Mouse (Mus musculus) small intestine, adult 2 months (tissue): ENCODE measurements around the gene Gmfb. TPM values are rescaled to one million over a fixed set of nuclear protein-coding genes. Genes with fewer than 3 reads are reported as not detected.

Source experiments
- H3K27ac ChIP-seq: fragments of 200-500 bp; 2 replicates; pipeline ENCODE4 v1.5.1; 2012; ENCODE audit warnings: low read depth, low read length, control low read depth, inconsistent platforms; ENCODE audit not compliant: insufficient read depth
- H3K27me3 ChIP-seq: fragments of 200-500 bp; 2 replicates; pipeline ENCODE4 v1.6.1; 2012; ENCODE audit warnings: mild to moderate bottlenecking, moderate library complexity, low read length, inconsistent platforms; ENCODE audit not compliant: control insufficient read depth, insufficient read depth
- H3K36me3 ChIP-seq: fragments of 200-500 bp; 2 replicates; pipeline ENCODE4 v1.6.1; 2012; ENCODE audit warnings: mild to moderate bottlenecking, low read length, control low read depth, inconsistent platforms; ENCODE audit not compliant: control insufficient read depth, insufficient read depth
- H3K4me1 ChIP-seq: fragments of 200-500 bp; 2 replicates; pipeline ENCODE4 v1.6.1; 2012; ENCODE audit warnings: low read length, inconsistent platforms, mixed read lengths; ENCODE audit not compliant: control insufficient read depth, insufficient read depth, insufficient read length
- H3K4me3 ChIP-seq: fragments of 200-500 bp; 2 replicates; pipeline ENCODE4 v1.5.1; 2012; ENCODE audit warnings: low read depth, mild to moderate bottlenecking, control low read depth, inconsistent platforms, low read length, moderate library complexity
- CTCF ChIP-seq: fragments of 200-500 bp; IDR thresholded peaks from 2 replicates; pipeline ENCODE4 v1.5.1; 2012; ENCODE audit warnings: low read depth, mild to moderate bottlenecking, control low read depth, inconsistent platforms, low read length, moderate library complexity, mixed read lengths; ENCODE audit not compliant: insufficient replicate concordance, insufficient read length; ENCODE audit errors: extremely low read depth
- POLR2A ChIP-seq: fragments of 200-500 bp; IDR thresholded peaks from 2 replicates; pipeline ENCODE4 v1.6.1; 2012; ENCODE audit warnings: low read depth, mild to moderate bottlenecking, control low read depth, inconsistent platforms, low read length, moderate library complexity
- WGBS: fragments of 180-500 bp; shearing (Covaris S2); methylation state at CpG from one replicate; pipeline ENCODE4 v1.1.7; 2018; 5-methylcytosine and 5-hydroxymethylcytosine counted together
- polyA plus RNA-seq: library from polyadenylated mRNA; depleted of rRNA; stranded (reverse); fragments of >200 nt; gene quantifications from 2 replicates; pipeline ENCODE4 v1.2.3, GENCODE M21; 2012; rRNA removed

Gene Gmfb
- polyA plus RNA-seq, 1 experiment = 1.9 TPM

- H3K27me3 ChIP-seq = no peaks in the 10 kb centered on the region
- WGBS = 23% methylated on average over 6 of the region's 6 CpGs
- peaks cover 2% of the 10 kb centered on the region; the same call in 1 of the 2 replicates for H3K36me3 ChIP-seq
- H3K27ac ChIP-seq = no peak overlapping the region
- no peak overlapping the region; the same call in 1 of the 2 replicates for H3K4me3 ChIP-seq
- TF ChIP-seq CTCF (no peak), POLR2A (no peak)
- peaks cover 2% of the 10 kb centered on the region; the same call in 1 of the 2 replicates for H3K4me1 ChIP-seq
Measured at GRCm38 (mm10) chr14:46761186-46761585, 60.9 kb downstream of the Gmfb start.

GRCm38 (mm10) chr14:46760355-46761029 lies 61.5 kb downstream of the Gmfb start, which contains the start of gene Cdkn3:
Gene Cdkn3, plus strand, starts transcription at chr14:46760541.
- under 1% methylated on average over 54 of the region's 54 CpGs for WGBS

GRCm38 (mm10) chr14:46759970-46760354 lies 62.1 kb downstream of the Gmfb start:
- H3K4me3 ChIP-seq = peak overlapping the region; percentile 84; the same call in 1 of the 2 replicates
- no peaks in the 10 kb centered on the region for H3K27me3 ChIP-seq
- WGBS = 1% methylated on average over 7 of the region's 7 CpGs
- no peaks in the 10 kb centered on the region; the same call in 1 of the 2 replicates for H3K36me3 ChIP-seq
- TF ChIP-seq CTCF (no peak), POLR2A (no peak)
- no peak overlapping the region for H3K27ac ChIP-seq
- H3K4me1 ChIP-seq = peaks cover 2% of the 10 kb centered on the region; the same call in 1 of the 2 replicates

More at GRCm38 (mm10) chr14:46760355-46761029, 61.5 kb downstream of the Gmfb start, which contains the start of gene Cdkn3:
- no peak within 1 kb of the TSS for H3K27ac ChIP-seq
- H3K4me1 ChIP-seq = peaks cover 2% of the 10 kb centered on the region; the same call in 1 of the 2 replicates
- peak within 1 kb of the TSS; percentile 84 for H3K4me3 ChIP-seq
- H3K27me3 ChIP-seq = no peaks in the 10 kb centered on the region
- H3K36me3 ChIP-seq = no peaks in the 10 kb centered on the region; the same call in 1 of the 2 replicates
- TF ChIP-seq POLR2A (no peak), CTCF (no peak)

Other genes starting within 250 kb of the Gmfb start
- 0.65 and 3.3 TPM in 2 replicates for gene Cdkn3, start 61.7 kb downstream of the Gmfb start, polyA plus RNA-seq
- 47.5 and 50.6 TPM in 2 replicates for gene Cnih1, start 33.8 kb downstream of the Gmfb start, polyA plus RNA-seq
- 6.4 and 10.3 TPM in 2 replicates for gene Cgrrf1, start 9.9 kb upstream of the Gmfb start, polyA plus RNA-seq
- 3.2 and 4.1 TPM in 2 replicates for gene Samd4, start 60.6 kb upstream of the Gmfb start, polyA plus RNA-seq